Mouse (Mus musculus) spleen, adult 2 months (tissue): ENCODE results near the gene Plekhm3. TPM values are rescaled to one million over a fixed set of nuclear protein-coding genes. Genes with fewer than 3 reads are reported as not detected.

ENCODE experiments used
- DNase-seq, 2 experiments: peaks; one replicate each; pipeline versions ENCODE4 v3.0.0 to v3.0.0-alpha.2; 2012 to 2021; ENCODE audit warnings: low spot score in 2 of 2, low read depth in 1 of 2
- H3K27ac ChIP-seq: fragments of 200-500 bp; 2 replicates; pipeline ENCODE4 v1.5.1; 2012; ENCODE audit warnings: low read length, inconsistent platforms; ENCODE audit not compliant: insufficient read depth
- H3K27me3 ChIP-seq: fragments of 200-500 bp; 2 replicates; pipeline ENCODE4 v1.6.1; 2012; ENCODE audit warnings: mild to moderate bottlenecking, moderate library complexity, low read length, inconsistent platforms; ENCODE audit not compliant: control insufficient read depth, insufficient read depth
- H3K36me3 ChIP-seq: fragments of 200-500 bp; 2 replicates; pipeline ENCODE4 v1.6.1; 2012; ENCODE audit warnings: mild to moderate bottlenecking, low read length, inconsistent platforms; ENCODE audit not compliant: control insufficient read depth, insufficient read depth
- H3K4me1 ChIP-seq: fragments of 200-500 bp; 2 replicates; pipeline ENCODE4 v1.6.1; 2011; ENCODE audit warnings: inconsistent platforms; ENCODE audit not compliant: control insufficient read depth, insufficient read depth, insufficient read length
- H3K4me3 ChIP-seq: fragments of 200-500 bp; 2 replicates; pipeline ENCODE4 v1.5.1; 2011; ENCODE audit warnings: mild to moderate bottlenecking, inconsistent platforms; ENCODE audit not compliant: insufficient read depth, insufficient read length; ENCODE audit errors: extremely low read depth
- CTCF ChIP-seq: fragments of 200-500 bp; IDR thresholded peaks from 2 replicates; pipeline ENCODE4 v1.5.1; 2011; ENCODE audit warnings: mild to moderate bottlenecking, inconsistent platforms; ENCODE audit not compliant: insufficient read depth, insufficient read length, insufficient replicate concordance; ENCODE audit errors: extremely low read depth
- POLR2A ChIP-seq: fragments of 200-500 bp; IDR thresholded peaks from 2 replicates; pipeline ENCODE4 v1.6.1; 2011; ENCODE audit warnings: low read depth, low read length, inconsistent platforms
- WGBS: fragments of 180-500 bp; shearing (Covaris S2); methylation state at CpG from one replicate; pipeline ENCODE4 v1.1.7; 2018; 5-methylcytosine and 5-hydroxymethylcytosine counted together
- polyA plus RNA-seq: library from polyadenylated mRNA; depleted of rRNA; stranded (reverse); fragments of >200 nt; gene quantifications from 2 replicates; pipeline ENCODE4 v1.2.3, GENCODE M21; 2012

Plekhm3 gene
- polyA plus RNA-seq, 1 experiment, result 11.7 TPM

DNA sequence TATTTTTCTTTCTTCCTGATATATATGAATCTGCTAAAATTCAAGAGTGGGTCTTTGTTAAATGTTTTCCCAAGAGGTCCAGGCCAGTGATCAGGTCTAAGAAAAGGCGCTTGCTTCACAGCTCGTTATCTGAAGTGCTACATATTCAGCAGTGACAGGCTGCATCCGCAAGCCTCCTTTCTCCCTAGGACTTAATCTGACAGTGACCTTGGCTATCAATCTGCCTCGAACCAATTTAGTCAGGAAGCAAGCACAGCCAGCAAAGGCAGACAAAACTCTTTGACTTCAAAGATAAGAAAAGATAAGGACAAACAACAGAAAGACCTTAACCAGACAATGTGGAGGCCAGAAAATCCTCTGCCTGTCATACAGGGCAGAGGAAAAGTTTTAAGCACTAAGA is 10.5 kb downstream of the Plekhm3 start:
- 70% methylated on average over 4 of the region's 4 CpGs for WGBS
- Histone ChIP-seq H3K36me3 (no peaks in the 10 kb centered on the region; the same call in 1 of the 2 replicates), H3K27me3 (no peaks in the 10 kb centered on the region), H3K4me3 (no peak overlapping the region), H3K27ac (no peak overlapping the region), H3K4me1 (peaks cover 8% of the 10 kb centered on the region; the same call in 1 of the 2 replicates)
- no peak for DNase-seq
- no peak for TF ChIP-seq POLR2A
- TF ChIP-seq CTCF, result no peak

- Histone ChIP-seq H3K27me3 (no peaks in the 10 kb centered on the region), H3K36me3 (no peaks in the 10 kb centered on the region; the same call in 1 of the 2 replicates), H3K4me3 (no peak overlapping the region), H3K27ac (no peak overlapping the region), H3K4me1 (peaks cover 8% of the 10 kb centered on the region; the same call in 1 of the 2 replicates)
- no peak for TF ChIP-seq CTCF
- no peak for TF ChIP-seq POLR2A
- DNase-seq, result no peak
- 82% methylated on average over 9 of the region's 9 CpGs for WGBS
Measured at GRCm38 (mm10) chr1:64945214-64945785, 11.3 kb downstream of the Plekhm3 start.

GRCm38 (mm10) chr1:64944746-64945145 is 11.9 kb downstream of the Plekhm3 start:
- Histone ChIP-seq H3K27me3 (no peaks in the 10 kb centered on the region), H3K4me3 (no peak overlapping the region), H3K27ac (no peak overlapping the region), H3K4me1 (peaks cover 4% of the 10 kb centered on the region; the same call in 1 of the 2 replicates), H3K36me3 (no peaks in the 10 kb centered on the region; the same call in 1 of the 2 replicates)
- no peak for DNase-seq
- TF ChIP-seq CTCF, result no peak
- no peak for TF ChIP-seq POLR2A
- 89% methylated on average over 2 of the region's 2 CpGs for WGBS

DNA sequence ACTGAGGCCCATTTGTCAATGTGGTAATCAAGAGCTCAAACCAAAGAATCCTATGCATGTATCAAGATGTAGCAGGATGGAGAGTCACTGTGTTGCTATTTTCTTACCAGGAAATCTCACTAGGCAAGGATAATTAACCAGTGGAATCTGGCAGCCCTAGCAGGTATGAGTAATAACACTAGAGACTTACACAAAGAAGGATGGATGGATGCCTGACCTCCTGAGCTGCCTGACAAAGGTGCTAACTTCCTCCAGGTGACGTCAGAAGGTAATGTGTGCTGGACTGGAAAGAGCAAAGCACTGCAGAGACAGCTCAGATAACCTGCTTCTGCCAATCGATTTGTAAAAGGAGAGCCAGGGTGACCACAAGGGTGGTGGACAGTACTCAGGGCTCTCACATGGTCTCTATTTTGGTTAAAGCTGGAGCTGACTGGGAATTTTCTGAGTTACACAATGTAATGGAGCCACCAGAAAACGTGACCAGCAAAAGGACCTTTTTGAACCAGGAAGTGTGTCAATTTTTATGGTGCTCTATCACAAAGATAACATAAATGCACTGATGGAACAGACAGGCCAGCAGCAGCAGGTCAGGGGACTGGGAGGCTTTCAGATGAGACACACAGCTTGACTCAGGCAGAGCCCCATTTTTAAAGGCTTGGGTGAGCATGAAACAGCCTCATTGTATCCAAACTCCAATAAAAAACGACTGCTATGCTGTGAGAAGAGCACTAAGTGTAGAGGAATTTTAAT is 14.4 kb downstream of the Plekhm3 start:
- WGBS, result 79% methylated on average over 4 of the region's 4 CpGs
- H3K27ac ChIP-seq, result no peak overlapping the region
- no peaks in the 10 kb centered on the region for H3K27me3 ChIP-seq
- no peak for TF ChIP-seq CTCF
- no peak for TF ChIP-seq POLR2A
- no peaks in the 10 kb centered on the region; the same call in 1 of the 2 replicates for H3K36me3 ChIP-seq
- 0 out of 2 replicates have a peak, but pooled peaks cover 2% of the 10 kb centered on the region for H3K4me1 ChIP-seq
- H3K4me3 ChIP-seq, result no peak overlapping the region
- no peak for DNase-seq

DNA sequence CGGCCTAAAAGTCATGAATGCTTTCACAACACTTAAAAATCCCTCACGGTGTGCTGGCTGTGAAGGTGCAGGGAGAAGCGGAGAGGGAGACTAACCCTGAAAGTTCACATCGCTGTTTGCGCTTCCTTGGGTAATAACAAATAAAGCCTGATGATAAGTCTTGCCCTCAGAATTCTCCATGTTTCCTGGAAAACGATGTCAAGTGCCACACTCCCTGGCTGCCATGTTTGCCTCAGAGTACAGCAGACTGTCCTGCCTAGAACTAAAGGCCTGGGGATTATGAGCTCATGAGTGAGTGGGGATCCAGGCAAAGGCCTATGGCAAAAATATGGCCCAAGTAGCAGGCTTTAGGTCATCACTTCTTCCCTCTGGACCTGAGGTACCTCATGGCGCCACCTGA is 17.7 kb downstream of the Plekhm3 start:
- 94% methylated on average over 7 of the region's 7 CpGs for WGBS

DNA sequence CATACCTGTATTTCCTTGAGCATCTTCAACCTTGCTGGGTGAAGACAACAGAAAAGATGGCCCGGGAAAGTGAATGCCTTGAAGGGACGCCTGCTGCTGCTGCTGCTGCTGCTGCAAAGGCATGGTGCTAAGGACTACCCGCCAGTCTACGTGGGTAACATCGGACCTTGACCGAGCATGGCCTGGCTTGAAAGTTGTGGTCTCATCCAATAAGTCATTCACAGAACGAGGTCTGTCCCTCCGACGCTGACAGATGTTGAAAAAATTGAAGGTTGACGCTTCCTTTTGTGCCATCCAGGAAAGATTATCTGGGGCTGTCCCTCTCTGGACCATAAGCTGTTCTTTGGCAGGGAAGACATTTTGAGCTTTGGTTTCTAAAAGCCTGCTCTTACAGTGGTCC is 18.9 kb downstream of the Plekhm3 start:
- WGBS, result 93% methylated on average over 10 of the region's 10 CpGs
- Histone ChIP-seq H3K36me3 (no peaks in the 10 kb centered on the region), H3K4me3 (no peak overlapping the region), H3K27me3 (no peaks in the 10 kb centered on the region), H3K27ac (no peak overlapping the region), H3K4me1 (no peaks in the 10 kb centered on the region; the same call in 1 of the 2 replicates)
- no peak for TF ChIP-seq POLR2A
- no peak for TF ChIP-seq CTCF
- no peak for DNase-seq

More for the DNA sequence above, 17.7 kb downstream of the Plekhm3 start:
- TF ChIP-seq CTCF (no peak), POLR2A (no peak)
- no peak for DNase-seq
- no peak overlapping the region for H3K27ac ChIP-seq
- no peak overlapping the region for H3K4me3 ChIP-seq
- H3K36me3 ChIP-seq, result no peaks in the 10 kb centered on the region; the same call in 1 of the 2 replicates
- no peaks in the 10 kb centered on the region for H3K4me1 ChIP-seq
- no peaks in the 10 kb centered on the region for H3K27me3 ChIP-seq
